13 mouse cellular contexts compared by ENCODE assay signal in genomic region chr10:14216191-14216992, GRCm38 (mm10).
DNase-seq lines count a peak whose midpoint lies in the region; ATAC-seq and TF ChIP-seq lines count a peak whose summit lies in the region.
"Had no signal": no experiment of that assay in that cellular context is flagged by ENCODE, and none has a peak within 500 bp of the region (broad histone marks: within the 10 kb centered on the region; RNA-seq: fewer than 3 reads in every experiment).

No protein-coding gene starts in this region.

- no peak for DNase-seq in kidney, adult 18-20 months
- DNase-seq in brain, adult 2 months (ENCODE audit: low read depth, low spot score) = peak; percentile 83
- DNase-seq in forebrain, postnatal 0 days = peak; percentile 73
- DNase-seq in midbrain, postnatal 0 days (ENCODE audit: low spot score) = no peak
- no peak for DNase-seq in urinary bladder, postnatal 10 days (ENCODE audit: low spot score)
- DNase-seq in yolk sac, embryonic 10.5 days (ENCODE audit: low spot score) = no peak
- DNase-seq: kidney, postnatal 10 days had no signal

- 42% methylated on average over 10 of the region's 10 CpGs for WGBS in kidney, embryonic 15.5 days
- WGBS in forebrain, postnatal 0 days = 62% methylated on average over 10 of the region's 10 CpGs
- WGBS in midbrain, postnatal 0 days = 88% methylated on average over 10 of the region's 10 CpGs

- H3K4me3 ChIP-seq in kidney, embryonic 15.5 days (replicated peaks) = no peak overlapping the region
- H3K4me3 ChIP-seq in forebrain, postnatal 0 days (ENCODE audit: low read depth, low read length) = no peak overlapping the region
- H3K4me3 ChIP-seq in midbrain, postnatal 0 days (ENCODE audit: low read depth, low read length) = no peak overlapping the region
- H3K4me3 ChIP-seq: heart, embryonic 10.5 days; hindbrain, embryonic 13.5 days; myocyte had no signal

- no peak overlapping the region for H3K9ac ChIP-seq in kidney, embryonic 15.5 days
- H3K9ac ChIP-seq in forebrain, postnatal 0 days = no peak overlapping the region
- no peak overlapping the region for H3K9ac ChIP-seq in midbrain, postnatal 0 days (replicated peaks; ENCODE audit: low read length, poor library complexity, severe bottlenecking)
- H3K9ac ChIP-seq: hindbrain, embryonic 13.5 days had no signal

- H3K36me3 ChIP-seq in kidney, embryonic 15.5 days = no peaks in the 10 kb centered on the region
- H3K36me3 ChIP-seq in forebrain, postnatal 0 days (ENCODE audit: insufficient read depth) = no peaks in the 10 kb centered on the region
- H3K36me3 ChIP-seq in midbrain, postnatal 0 days (ENCODE audit: insufficient read depth, low read length) = no peaks in the 10 kb centered on the region
- H3K36me3 ChIP-seq: heart, embryonic 10.5 days; hindbrain, embryonic 13.5 days had no signal

- no peak for TF ChIP-seq CTCF in forebrain, postnatal 0 days (IDR thresholded peaks at IDR 0.05; ENCODE audit: low read depth)
- no peak for TF ChIP-seq CTCF in midbrain, postnatal 0 days (IDR thresholded peaks at IDR 0.05)

- H3K27me3 ChIP-seq in kidney, embryonic 15.5 days = no peaks in the 10 kb centered on the region
- H3K27me3 ChIP-seq in forebrain, postnatal 0 days (ENCODE audit: insufficient read depth, low read length) = no peaks in the 10 kb centered on the region
- H3K27me3 ChIP-seq in midbrain, postnatal 0 days (ENCODE audit: insufficient read depth, low read length) = no peaks in the 10 kb centered on the region
- H3K27me3 ChIP-seq: CH12.LX; hindbrain, embryonic 13.5 days had no signal

- H3K4me1 ChIP-seq in kidney, embryonic 15.5 days = 0 out of 2 replicates have a peak, but pooled peaks cover 12% of the 10 kb centered on the region
- H3K4me1 ChIP-seq in forebrain, postnatal 0 days (ENCODE audit: insufficient read depth) = peaks cover 4% of the 10 kb centered on the region; the same call in 1 of the 2 replicates
- H3K4me1 ChIP-seq in midbrain, postnatal 0 days (ENCODE audit: insufficient read depth, low read length) = no peaks in the 10 kb centered on the region
- H3K4me1 ChIP-seq: hindbrain, embryonic 13.5 days had no signal

- 0 out of 2 replicates have a peak overlapping the region, but pooled peaks have one; percentile 17 for H3K4me2 ChIP-seq in kidney, embryonic 15.5 days
- H3K4me2 ChIP-seq in forebrain, postnatal 0 days (ENCODE audit: low read depth) = no peak overlapping the region
- H3K4me2 ChIP-seq in midbrain, postnatal 0 days (ENCODE audit: low read depth, low read length, poor library complexity, severe bottlenecking) = no peak overlapping the region
- H3K4me2 ChIP-seq: hindbrain, embryonic 13.5 days had no signal

- H3K27ac ChIP-seq in kidney, embryonic 15.5 days = no peak overlapping the region
- peak overlapping the region; percentile 81 for H3K27ac ChIP-seq in forebrain, postnatal 0 days (ENCODE audit: low read depth, low read length)
- no peak overlapping the region for H3K27ac ChIP-seq in midbrain, postnatal 0 days (ENCODE audit: low read depth, low read length)
- H3K27ac ChIP-seq: heart, embryonic 10.5 days; hindbrain, embryonic 13.5 days had no signal

- 0 out of 2 replicates have a peak, but pooled peaks cover 4% of the 10 kb centered on the region for H3K9me3 ChIP-seq in kidney, embryonic 15.5 days (replicated peaks)
- H3K9me3 ChIP-seq in forebrain, postnatal 0 days (ENCODE audit: low read length) = no peaks in the 10 kb centered on the region
- H3K9me3 ChIP-seq in midbrain, postnatal 0 days (ENCODE audit: low read length) = no peaks in the 10 kb centered on the region
- H3K9me3 ChIP-seq: hindbrain, embryonic 13.5 days had no signal

- ATAC-seq in kidney, embryonic 15.5 days (replicated peaks; ENCODE audit: low FRiP score) = peak; percentile 49; the same call in 1 of the 2 replicates
- peak; percentile 86 for ATAC-seq in forebrain, postnatal 0 days
- peak; percentile 79 for ATAC-seq in megakaryocyte progenitor cell, adult 5-6 weeks (replicated peaks; ENCODE audit: poor library complexity)
- ATAC-seq in midbrain, postnatal 0 days (ENCODE audit: low FRiP score) = no peak

Comparison
In these comparisons a context has a peak if more than half of its experiments do, and no peak if none do; other contexts are left out.
1. DNase-seq: peak in brain, adult 2 months (single experiment) and forebrain, postnatal 0 days (single experiment); none in kidney, adult 18-20 months (single experiment), midbrain, postnatal 0 days (single experiment), urinary bladder, postnatal 10 days (single experiment) and yolk sac, embryonic 10.5 days (single experiment).